Mouse (Mus musculus) midbrain, embryonic 13.5 days (tissue): ENCODE data around the gene Amz1. TPM values are rescaled to one million over a fixed set of nuclear protein-coding genes. Genes with fewer than 3 reads are reported as not detected.
A peak's percentile ranks its signal among the peaks of the same experiment; 100 is the strongest.

Experiments
- ATAC-seq: fragments of 200-750 bp; cut with Nextera tagmentation; 2 replicates; pipeline ENCODE4 v1.8.0; 2017; ENCODE audit warnings: mild to moderate bottlenecking, moderate TSS enrichment, moderate library complexity
- H3K27ac ChIP-seq: fragments of 300-500 bp; sonication (generic); 2 replicates; pipeline ENCODE4 v1.5.1; 2015; ENCODE audit warnings: inconsistent platforms, mild to moderate bottlenecking, moderate library complexity
- H3K27me3 ChIP-seq: fragments of 300-500 bp; sonication (generic); 2 replicates; pipeline ENCODE4 v1.6.1; 2015; ENCODE audit warnings: mild to moderate bottlenecking, inconsistent platforms
- H3K36me3 ChIP-seq: fragments of 300-500 bp; sonication (generic); 2 replicates; pipeline ENCODE4 v1.6.1; 2015; ENCODE audit warnings: mild to moderate bottlenecking, inconsistent platforms
- H3K4me1 ChIP-seq: fragments of 300-500 bp; sonication (generic); replicated peaks from 2 replicates; pipeline ENCODE4 v1.6.1; 2015; ENCODE audit warnings: inconsistent platforms
- H3K4me2 ChIP-seq: fragments of 300-500 bp; sonication (generic); replicated peaks from 2 replicates; pipeline ENCODE4 v1.6.1; 2015; ENCODE audit warnings: moderate library complexity, mild to moderate bottlenecking, inconsistent platforms
- H3K4me3 ChIP-seq: fragments of 300-500 bp; sonication (generic); replicated peaks from 2 replicates; pipeline ENCODE4 v1.5.1; 2015; ENCODE audit warnings: mild to moderate bottlenecking, inconsistent platforms
- H3K9ac ChIP-seq: fragments of 300-500 bp; sonication (generic); replicated peaks from 2 replicates; pipeline ENCODE4 v1.6.1; 2015; ENCODE audit warnings: mild to moderate bottlenecking, inconsistent platforms
- H3K9me3 ChIP-seq: fragments of 300-500 bp; sonication (generic); 2 replicates; pipeline ENCODE4 v1.6.1; 2016; ENCODE audit warnings: mild to moderate bottlenecking, inconsistent platforms
- WGBS: fragments of 180-500 bp; shearing (Covaris S2); methylation state at CpG from one replicate; pipeline ENCODE4 v1.1.7; 2015; 5-methylcytosine and 5-hydroxymethylcytosine counted together
- polyA plus RNA-seq: library from polyadenylated mRNA; unstranded; fragments of >200 nt; fragmentation: Nextera tagmentation; extraction: Ambion mirVana; gene quantifications from 2 replicates; pipeline ENCODE4 v1.2.1, GENCODE M21; 2015

Gene Amz1
- polyA plus RNA-seq, 1 experiment from 2014 or later = 2.1 TPM

DNA sequence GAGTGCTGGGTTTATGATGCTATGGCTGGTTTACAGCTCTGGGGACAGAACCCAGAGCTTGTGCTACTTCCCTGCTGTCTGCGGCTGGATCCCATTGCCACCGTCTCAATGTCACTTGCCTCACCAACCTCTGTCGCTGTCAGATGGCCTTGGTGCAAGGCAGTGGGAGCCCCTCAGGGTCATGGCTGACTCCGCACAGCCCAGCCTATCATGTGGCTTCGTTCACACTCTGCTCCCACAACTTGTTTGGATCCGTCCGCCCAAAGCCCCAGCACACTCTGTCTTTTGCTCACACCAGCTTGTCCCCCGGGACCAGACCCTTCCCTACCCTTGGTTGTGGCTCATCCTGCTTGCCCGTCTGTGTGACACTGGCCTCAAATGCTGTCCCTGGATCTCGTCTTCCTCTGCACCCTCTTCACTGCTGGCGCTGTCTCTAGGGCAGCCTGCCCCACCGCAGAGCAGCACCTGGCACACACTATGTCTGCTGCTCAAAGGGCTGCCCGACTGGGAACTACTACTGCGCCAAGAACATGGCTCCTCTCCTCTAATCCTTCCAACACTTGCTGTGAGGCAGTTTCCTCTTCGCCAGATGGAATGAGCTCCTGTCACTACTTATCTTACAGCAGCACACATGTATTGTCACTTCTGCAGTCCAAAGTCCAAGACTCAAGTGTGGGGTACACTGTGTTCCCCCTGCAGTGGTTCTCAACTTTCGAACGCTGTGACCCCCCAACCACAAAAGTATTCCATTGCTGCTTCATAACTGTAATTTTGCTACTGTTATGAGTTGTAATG, 3.2 kb downstream of the Amz1 start:
- Histone ChIP-seq H3K36me3 (no peaks in the 10 kb centered on the region), H3K4me3 (no peak overlapping the region), H3K9me3 (no peaks in the 10 kb centered on the region), H3K27ac (no peak overlapping the region), H3K4me1 (peaks cover 27% of the 10 kb centered on the region), H3K4me2 (no peak overlapping the region), H3K27me3 (no peaks in the 10 kb centered on the region), H3K9ac (no peak overlapping the region)
- ATAC-seq = no peak
- 87% methylated on average over 17 of the region's 17 CpGs for WGBS

DNA sequence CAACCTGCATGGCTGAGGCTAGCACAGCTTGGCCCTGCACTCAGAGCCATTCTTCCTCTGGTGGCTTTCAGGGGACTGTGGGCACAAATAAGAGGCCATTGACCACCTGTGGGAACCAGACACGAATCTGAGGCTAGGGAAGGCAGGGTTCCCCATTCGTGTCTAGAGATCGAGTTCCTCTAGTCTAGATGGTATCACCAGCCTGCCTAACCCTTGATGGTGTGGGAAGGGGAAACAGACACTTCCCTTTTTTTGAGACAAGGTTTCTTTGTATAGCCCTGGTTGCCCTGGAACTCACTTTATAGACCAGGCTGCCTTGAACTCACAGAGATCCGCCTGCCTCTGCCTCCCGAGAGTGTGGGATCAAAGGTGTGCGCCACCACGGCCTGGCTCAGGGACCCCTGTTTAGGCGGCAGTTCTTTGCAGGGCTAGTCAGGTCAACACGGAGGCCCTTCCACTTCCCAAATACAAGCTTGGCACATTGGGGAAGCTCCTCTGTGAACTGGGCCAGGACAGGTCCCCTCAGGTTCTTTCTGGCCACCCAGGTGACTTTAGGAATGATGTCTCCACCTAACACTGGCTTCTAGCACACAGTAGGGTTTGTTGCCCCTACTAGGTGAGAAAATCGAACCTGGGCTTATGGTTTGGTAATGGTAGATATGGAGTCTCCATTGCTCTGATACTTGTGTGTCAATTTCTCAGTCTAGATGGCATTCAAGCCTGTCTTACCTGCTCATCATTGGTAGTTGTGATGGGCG, 7.3 kb downstream of the Amz1 start:
- H3K4me3 ChIP-seq = no peak overlapping the region
- 91% methylated on average over 11 of the region's 11 CpGs for WGBS
- H3K9me3 ChIP-seq = no peaks in the 10 kb centered on the region
- no peak overlapping the region for H3K27ac ChIP-seq
- no peak overlapping the region for H3K9ac ChIP-seq
- H3K4me1 ChIP-seq = peaks cover 11% of the 10 kb centered on the region
- H3K36me3 ChIP-seq = no peaks in the 10 kb centered on the region
- H3K27me3 ChIP-seq = peaks cover 21% of the 10 kb centered on the region
- no peak for ATAC-seq
- no peak overlapping the region for H3K4me2 ChIP-seq

- 66% methylated on average over 4 of the region's 4 CpGs for WGBS
- H3K4me3 ChIP-seq = no peak overlapping the region
- H3K4me2 ChIP-seq = no peak overlapping the region
- H3K9ac ChIP-seq = no peak overlapping the region
- no peak for ATAC-seq
- H3K27ac ChIP-seq = no peak overlapping the region
- H3K4me1 ChIP-seq = peaks cover 8% of the 10 kb centered on the region
- H3K36me3 ChIP-seq = no peaks in the 10 kb centered on the region
- H3K9me3 ChIP-seq = no peaks in the 10 kb centered on the region
- H3K27me3 ChIP-seq = peaks cover 30% of the 10 kb centered on the region
These were observed 8.3 kb downstream of the Amz1 start for GRCm38 (mm10) chr5:140732195-140732594.

GRCm38 (mm10) chr5:140733336-140733735, 9.4 kb downstream of the Amz1 start:
- Histone ChIP-seq H3K4me3 (no peak overlapping the region), H3K4me1 (peaks cover 8% of the 10 kb centered on the region), H3K27me3 (peaks cover 31% of the 10 kb centered on the region), H3K9me3 (no peaks in the 10 kb centered on the region), H3K9ac (no peak overlapping the region), H3K27ac (no peak overlapping the region), H3K36me3 (no peaks in the 10 kb centered on the region), H3K4me2 (no peak overlapping the region)
- ATAC-seq = no peak
- 88% methylated on average over 3 of the region's 3 CpGs for WGBS

DNA sequence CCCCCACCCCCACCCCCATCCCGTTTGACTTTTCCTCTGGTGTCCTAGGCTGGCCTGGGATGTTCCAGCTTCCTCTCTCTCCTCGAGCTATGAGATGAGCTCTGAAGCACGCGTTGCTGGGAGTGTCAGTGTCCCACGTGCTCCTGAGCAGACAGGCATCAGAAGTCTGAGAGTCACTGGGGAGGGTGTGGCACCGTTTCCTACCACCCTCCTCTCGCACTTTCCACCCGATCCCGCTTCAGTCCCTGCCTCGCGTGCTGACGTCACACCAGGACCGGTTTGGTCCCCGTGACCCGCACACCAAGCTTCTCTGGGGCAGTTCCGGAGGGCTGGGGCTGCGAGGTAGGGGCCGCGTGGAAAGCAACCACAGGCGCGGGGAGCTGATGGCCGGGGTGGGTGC, 11.4 kb downstream of the Amz1 start:
- no peaks in the 10 kb centered on the region for H3K9me3 ChIP-seq
- peaks cover 31% of the 10 kb centered on the region for H3K27me3 ChIP-seq
- WGBS = 3% methylated on average over 22 of the region's 22 CpGs
- no peaks in the 10 kb centered on the region for H3K36me3 ChIP-seq
- peaks cover 8% of the 10 kb centered on the region for H3K4me1 ChIP-seq
- H3K9ac ChIP-seq = peak overlapping the region; percentile 44; the same call in 1 of the 2 replicates
- peak overlapping the region; percentile 53 for H3K4me2 ChIP-seq
- peak; percentile 53; the same call in 1 of the 2 replicates for ATAC-seq
- H3K27ac ChIP-seq = no peak overlapping the region
- peak overlapping the region; percentile 31 for H3K4me3 ChIP-seq

DNA sequence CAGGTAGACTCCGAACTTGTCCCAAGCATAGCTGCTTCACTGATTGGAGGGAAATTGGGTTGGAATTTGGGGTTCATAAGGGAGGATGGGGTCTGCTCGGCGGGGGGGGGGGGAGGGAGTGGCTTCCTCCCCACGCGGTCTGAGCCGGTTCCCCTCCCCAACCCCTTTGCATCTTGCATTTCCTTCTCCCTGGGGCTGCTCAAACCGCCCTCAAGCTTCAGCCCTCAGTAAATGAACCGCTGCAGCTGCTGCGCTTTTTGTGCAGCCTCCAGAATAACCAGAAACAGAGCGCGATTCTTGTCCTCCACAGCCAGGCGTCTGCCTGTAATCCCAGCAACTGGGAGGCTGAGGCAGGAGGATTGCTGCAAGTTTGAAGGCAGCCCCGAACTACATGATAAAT, 12.2 kb downstream of the Amz1 start:
- 0 out of 2 replicates have a peak overlapping the region, but pooled peaks have one; percentile 31 for H3K4me3 ChIP-seq
- H3K4me1 ChIP-seq = peaks cover 8% of the 10 kb centered on the region
- H3K27ac ChIP-seq = no peak overlapping the region
- no peak for ATAC-seq
- peaks cover 31% of the 10 kb centered on the region for H3K27me3 ChIP-seq
- H3K9me3 ChIP-seq = no peaks in the 10 kb centered on the region
- no peaks in the 10 kb centered on the region for H3K36me3 ChIP-seq
- no peak overlapping the region for H3K4me2 ChIP-seq
- H3K9ac ChIP-seq = no peak overlapping the region
- 31% methylated on average over 11 of the region's 13 CpGs for WGBS

DNA sequence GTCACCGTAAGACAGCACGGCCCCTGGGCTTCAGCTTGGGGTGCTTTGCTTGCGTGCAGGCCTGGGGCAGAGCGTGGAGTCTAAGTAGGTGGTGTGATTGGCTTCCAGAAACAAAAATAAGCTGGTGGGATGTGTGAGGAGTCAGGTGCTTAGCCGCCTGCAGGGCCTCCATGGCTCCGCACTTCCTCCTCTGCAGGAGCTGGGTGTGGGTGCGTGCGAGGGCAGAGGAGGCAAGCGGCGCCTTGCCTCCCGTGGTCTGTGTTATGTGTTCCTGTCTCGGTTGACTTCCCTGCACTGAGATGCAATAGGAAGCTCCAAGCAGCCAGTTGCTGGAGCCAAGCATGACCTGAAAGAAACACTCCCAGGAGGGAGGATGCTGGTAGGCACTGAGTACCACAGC, 15.9 kb downstream of the Amz1 start:
- Histone ChIP-seq H3K36me3 (no peaks in the 10 kb centered on the region), H3K4me2 (no peak overlapping the region), H3K4me1 (peaks cover 8% of the 10 kb centered on the region), H3K4me3 (no peak overlapping the region), H3K27ac (no peak overlapping the region), H3K9ac (no peak overlapping the region), H3K9me3 (no peaks in the 10 kb centered on the region), H3K27me3 (peaks cover 27% of the 10 kb centered on the region)
- no peak for ATAC-seq
- WGBS = 85% methylated on average over 12 of the region's 12 CpGs

DNA sequence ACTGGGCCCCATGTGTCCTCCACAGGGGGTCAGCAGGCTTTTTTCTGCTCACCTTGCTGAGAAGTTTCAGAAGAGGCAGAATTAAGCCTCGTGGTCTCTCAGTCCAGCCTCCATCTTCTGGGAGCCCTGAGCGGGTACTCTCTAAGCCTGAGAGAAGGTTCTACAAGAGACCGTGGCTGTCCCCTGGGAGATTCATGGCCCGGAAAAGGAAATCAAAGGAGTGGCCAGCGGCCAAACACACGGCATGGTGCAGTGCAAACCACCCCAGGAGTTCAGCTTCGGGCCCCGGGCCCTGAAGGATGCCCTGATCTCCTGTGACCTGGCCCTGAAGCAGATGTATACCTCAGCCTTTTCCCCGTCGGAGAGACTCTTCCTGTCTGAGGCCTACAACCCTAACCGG, 17.1 kb downstream of the Amz1 start:
- no peak for ATAC-seq
- H3K4me1 ChIP-seq = no peaks in the 10 kb centered on the region
- WGBS = 85% methylated on average over 11 of the region's 11 CpGs
- no peak overlapping the region for H3K9ac ChIP-seq
- no peak overlapping the region for H3K27ac ChIP-seq
- H3K36me3 ChIP-seq = no peaks in the 10 kb centered on the region
- H3K4me2 ChIP-seq = no peak overlapping the region
- no peaks in the 10 kb centered on the region for H3K9me3 ChIP-seq
- H3K4me3 ChIP-seq = no peak overlapping the region
- peaks cover 15% of the 10 kb centered on the region for H3K27me3 ChIP-seq

DNA sequence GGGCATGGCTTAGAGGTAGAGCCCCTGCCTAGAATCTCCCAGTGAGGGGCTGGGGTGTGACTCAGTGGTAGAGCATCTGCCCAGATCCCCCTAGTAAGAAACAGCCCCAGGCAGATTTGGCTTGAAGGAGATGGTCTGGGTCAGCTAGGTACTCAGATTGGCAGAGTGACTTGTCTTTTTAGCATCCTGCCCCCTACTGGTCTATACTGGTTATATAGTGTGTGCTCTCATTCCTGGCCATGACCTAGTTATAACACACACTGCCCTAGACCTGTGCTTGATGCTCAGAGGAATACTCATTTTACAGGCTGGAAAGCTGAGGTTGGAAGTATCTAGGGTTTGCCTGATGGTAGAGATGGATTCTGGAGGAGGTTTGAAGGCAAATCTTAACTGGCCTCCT, 17.9 kb downstream of the Amz1 start:
- ATAC-seq = no peak
- Histone ChIP-seq H3K4me3 (no peak overlapping the region), H3K27ac (no peak overlapping the region), H3K4me2 (no peak overlapping the region), H3K4me1 (no peaks in the 10 kb centered on the region), H3K9me3 (no peaks in the 10 kb centered on the region), H3K27me3 (peaks cover 7% of the 10 kb centered on the region), H3K36me3 (no peaks in the 10 kb centered on the region), H3K9ac (no peak overlapping the region)

GRCm38 (mm10) chr5:140743706-140744131, 19.8 kb downstream of the Amz1 start:
- Histone ChIP-seq H3K9ac (no peak overlapping the region), H3K27me3 (0 out of 2 replicates have a peak, but pooled peaks cover 3% of the 10 kb centered on the region), H3K27ac (no peak overlapping the region), H3K4me1 (peaks cover under 1% of the 10 kb centered on the region), H3K4me3 (no peak overlapping the region), H3K36me3 (no peaks in the 10 kb centered on the region), H3K4me2 (no peak overlapping the region), H3K9me3 (no peaks in the 10 kb centered on the region)
- ATAC-seq = peak; percentile 41
- WGBS = 33% methylated on average over 12 of the region's 12 CpGs

GRCm38 (mm10) chr5:140748425-140748824, 24.5 kb downstream of the Amz1 start:
- Histone ChIP-seq H3K27me3 (0 out of 2 replicates have a peak, but pooled peaks cover 3% of the 10 kb centered on the region), H3K4me1 (peaks cover 8% of the 10 kb centered on the region), H3K9me3 (peaks cover 5% of the 10 kb centered on the region; the same call in 1 of the 2 replicates), H3K9ac (no peak overlapping the region), H3K36me3 (no peaks in the 10 kb centered on the region), H3K4me3 (no peak overlapping the region), H3K4me2 (no peak overlapping the region), H3K27ac (no peak overlapping the region)
- no peak for ATAC-seq
- WGBS = 89% methylated on average over 10 of the region's 10 CpGs
